Mouse (Mus musculus) thymus, adult 2 months (tissue): Measurements from ENCODE around the gene Cygb.

ENCODE experiments used
- CTCF ChIP-seq: fragments of 200-500 bp; IDR thresholded peaks from 2 replicates; pipeline ENCODE4 v1.5.1; 2012; ENCODE audit warnings: mild to moderate bottlenecking, control low read depth, low read length, moderate library complexity, borderline replicate concordance; ENCODE audit not compliant: control insufficient read depth, poor library complexity, insufficient read depth; ENCODE audit errors: extremely low read depth
- POLR2A ChIP-seq: fragments of 200-500 bp; IDR thresholded peaks from 2 replicates; pipeline ENCODE4 v1.6.1; 2012; ENCODE audit warnings: mild to moderate bottlenecking, low read length, control low read depth, moderate library complexity; ENCODE audit not compliant: control insufficient read depth, poor library complexity, insufficient read depth; ENCODE audit errors: extremely low read depth

- TF ChIP-seq CTCF (no peak), POLR2A (no peak)
Measured at GRCm38 (mm10) chr11:116669316-116669715, 15.2 kb upstream of the Cygb start.
